Mouse (Mus musculus): ENCODE measurements around the gene 4933425L06Rik.

4933425L06Rik gene

DNA sequence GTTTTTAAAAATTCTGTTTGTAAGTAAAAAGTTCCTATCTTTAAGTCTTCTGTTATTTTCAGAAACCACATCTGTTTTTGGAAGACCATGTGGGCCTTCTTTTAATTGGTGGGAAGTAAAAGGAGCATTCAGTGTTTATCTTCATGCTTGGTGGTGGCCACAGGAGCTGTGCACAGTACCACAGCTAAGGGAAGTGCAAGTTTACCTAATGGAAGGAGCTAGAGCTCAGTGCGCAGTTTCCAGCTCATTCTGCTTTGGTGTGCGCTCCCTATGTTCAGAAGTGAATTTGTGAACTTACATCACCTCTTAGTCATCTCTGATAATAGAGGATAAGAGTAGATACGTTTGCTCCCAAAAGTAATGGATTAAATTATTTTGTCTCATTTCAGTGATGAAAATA is 40.2 kb downstream of the 4933425L06Rik start:
- in situ Hi-C loops (cut with MboI; ENCODE audit: low pct_unique_long_range_greater_than_20kb in 1 of 2, low sequenced_read_pairs in 2 of 2, unreplicated experiment in 1 of 2): no loop called here

DNA sequence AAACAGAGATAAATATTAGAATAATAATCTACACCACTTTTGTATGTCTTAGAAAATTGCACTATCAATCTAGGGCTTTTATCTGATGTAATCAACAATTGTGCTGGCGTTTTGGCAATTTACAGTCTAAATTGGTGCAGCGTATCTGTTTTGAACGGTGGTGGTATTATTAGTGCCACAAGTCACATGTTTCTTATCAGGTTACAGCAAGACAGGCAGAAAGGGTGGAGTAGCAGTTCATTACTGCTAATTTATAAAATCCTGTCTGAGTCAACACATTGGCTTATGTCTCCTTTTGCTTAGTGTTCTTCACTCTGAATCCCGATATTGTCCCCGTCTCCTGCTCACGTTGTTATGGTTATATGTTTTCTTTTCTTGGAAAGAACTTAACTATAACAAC is 48.2 kb downstream of the 4933425L06Rik start:
- in situ Hi-C loops (cut with MboI; ENCODE audit: low pct_unique_long_range_greater_than_20kb in 1 of 2, low sequenced_read_pairs in 2 of 2, unreplicated experiment in 1 of 2): no loop called here

DNA sequence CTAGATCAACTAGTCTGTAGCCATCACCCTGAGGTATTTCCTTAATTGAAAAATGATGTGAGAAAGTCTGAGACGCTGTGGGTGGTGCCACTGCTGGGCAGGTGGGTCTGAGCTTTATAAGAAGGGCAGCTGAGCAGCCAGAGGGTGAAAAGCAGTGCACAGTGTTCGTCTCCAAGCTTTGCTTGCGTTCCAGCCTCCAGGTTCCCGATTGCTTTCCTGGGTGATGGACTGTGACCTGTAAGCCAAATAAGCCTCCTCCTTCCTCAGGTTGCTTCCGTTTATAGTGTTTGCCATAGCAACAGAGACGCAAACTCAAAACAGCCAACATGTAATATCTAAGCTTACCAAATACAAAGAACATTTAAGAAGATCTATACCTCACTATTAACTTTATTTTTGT is 50.4 kb downstream of the 4933425L06Rik start:
- in situ Hi-C loops (cut with MboI; ENCODE audit: low pct_unique_long_range_greater_than_20kb in 1 of 2, low sequenced_read_pairs in 2 of 2, unreplicated experiment in 1 of 2): no loop called here

DNA sequence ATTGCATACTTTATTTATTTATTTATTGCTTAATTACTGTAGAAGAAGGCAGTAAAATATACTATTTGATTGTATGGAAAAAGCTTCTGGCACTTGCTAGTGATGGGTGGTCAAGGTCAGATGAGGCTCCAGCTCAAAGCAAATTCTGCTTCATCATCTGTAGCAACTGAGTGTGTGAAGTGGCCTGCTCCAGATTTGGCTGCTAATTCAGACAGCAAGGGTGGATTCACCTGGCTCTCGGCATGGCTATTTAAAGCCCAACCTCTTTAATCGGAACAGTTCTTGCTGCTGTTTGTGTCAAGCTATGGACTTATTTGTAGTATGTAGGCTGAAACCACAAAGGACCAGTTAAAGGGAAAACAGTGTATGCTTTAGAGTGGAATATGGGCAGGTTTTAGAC is 50.9 kb downstream of the 4933425L06Rik start:
- in situ Hi-C loops (cut with MboI; ENCODE audit: low pct_unique_long_range_greater_than_20kb in 1 of 2, low sequenced_read_pairs in 2 of 2, unreplicated experiment in 1 of 2): no loop called here

DNA sequence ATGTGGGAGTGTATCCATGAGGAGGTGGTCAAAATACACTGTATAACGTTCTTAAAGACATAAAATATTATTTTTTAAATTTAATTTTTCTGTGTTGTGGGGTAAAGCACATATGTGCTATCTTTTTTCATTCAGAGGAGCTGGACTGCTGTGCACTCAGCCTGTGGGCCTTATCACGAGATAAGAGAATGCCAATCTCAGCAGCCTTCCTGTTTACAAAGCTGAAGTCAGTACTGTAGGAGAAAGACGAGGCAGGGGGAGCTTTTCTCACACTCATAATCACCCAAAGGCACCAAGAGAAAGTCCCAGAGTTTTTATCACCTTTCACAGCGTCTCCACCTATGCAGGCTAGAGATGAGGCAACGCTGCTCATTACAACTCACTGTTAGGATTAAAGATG is 52.5 kb downstream of the 4933425L06Rik start:
- in situ Hi-C loops (cut with MboI; ENCODE audit: low pct_unique_long_range_greater_than_20kb in 1 of 2, low sequenced_read_pairs in 2 of 2, unreplicated experiment in 1 of 2): no loop called here

DNA sequence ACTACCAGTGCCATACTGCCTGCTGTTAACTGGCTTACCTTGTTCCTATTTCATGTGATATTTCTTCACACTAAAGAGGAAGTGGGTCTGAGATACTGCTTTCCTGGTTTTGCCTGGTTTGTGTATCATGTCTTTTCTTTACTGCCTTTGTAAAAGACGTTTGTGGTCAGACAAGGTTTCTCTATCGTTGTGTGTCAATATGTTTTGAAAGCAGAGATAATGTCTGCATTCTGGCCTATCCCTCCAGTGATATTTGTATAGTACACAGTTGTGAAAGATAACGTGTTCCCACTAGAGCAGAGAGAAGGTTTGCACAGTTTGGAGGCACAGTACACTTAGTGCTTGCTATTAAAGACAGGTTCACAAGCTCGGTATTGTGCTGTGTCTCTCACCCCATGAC is 58.0 kb downstream of the 4933425L06Rik start:
- in situ Hi-C loops (cut with MboI; ENCODE audit: low pct_unique_long_range_greater_than_20kb in 1 of 2, low sequenced_read_pairs in 2 of 2, unreplicated experiment in 1 of 2): no loop called here

DNA sequence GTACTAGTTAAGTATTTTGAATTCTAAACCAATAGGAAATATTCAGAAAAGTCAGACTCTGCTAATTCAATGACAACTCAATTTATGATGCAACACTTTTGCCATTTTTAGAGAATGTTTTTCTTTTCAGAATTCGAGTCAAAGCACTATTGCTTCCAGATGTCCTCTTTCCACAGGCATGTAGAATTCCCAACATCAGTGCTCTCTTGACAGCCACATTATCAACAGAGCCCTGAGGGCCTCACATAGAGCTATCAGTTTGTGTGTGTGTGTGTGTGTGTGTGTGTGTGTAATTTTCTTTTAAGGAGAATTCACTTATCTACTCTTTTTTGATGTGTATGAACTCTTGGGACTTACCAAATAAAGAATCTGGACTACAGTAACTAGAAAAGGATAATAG is 64.9 kb downstream of the 4933425L06Rik start:
- in situ Hi-C loops (cut with MboI; ENCODE audit: low pct_unique_long_range_greater_than_20kb in 1 of 2, low sequenced_read_pairs in 2 of 2, unreplicated experiment in 1 of 2): no loop called here

DNA sequence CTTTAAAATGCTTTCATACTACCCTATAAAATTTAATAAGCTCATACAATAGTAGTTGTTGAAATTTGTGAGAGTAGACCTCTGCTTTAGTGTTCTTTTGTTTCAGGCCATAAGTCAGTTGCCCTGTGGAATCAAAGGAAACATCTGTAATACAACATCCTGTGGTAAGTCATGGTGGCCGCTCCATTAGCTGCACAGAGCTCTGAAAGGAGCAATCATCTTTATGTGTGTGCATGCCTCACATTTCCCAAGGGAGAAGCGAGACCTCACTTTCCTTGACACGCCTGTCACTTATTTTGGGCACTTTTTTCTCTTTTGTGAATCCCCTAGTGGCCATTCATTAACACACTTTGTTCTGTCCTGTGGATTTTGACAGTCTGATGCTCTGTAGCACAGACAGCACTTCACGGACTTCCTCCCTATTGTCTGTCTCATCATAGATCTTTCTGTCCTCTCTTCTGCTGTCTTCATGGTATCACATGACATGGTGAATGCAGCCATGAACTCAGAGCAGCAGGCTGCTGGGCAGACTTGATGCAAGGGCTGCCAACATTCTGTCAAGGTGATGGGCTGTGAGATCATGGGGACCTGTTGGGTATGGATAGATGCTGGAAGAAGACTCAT is 66.0 kb downstream of the 4933425L06Rik start:
- in situ Hi-C loops (cut with MboI; ENCODE audit: low pct_unique_long_range_greater_than_20kb in 1 of 2, low sequenced_read_pairs in 2 of 2, unreplicated experiment in 1 of 2): no loop called here

DNA sequence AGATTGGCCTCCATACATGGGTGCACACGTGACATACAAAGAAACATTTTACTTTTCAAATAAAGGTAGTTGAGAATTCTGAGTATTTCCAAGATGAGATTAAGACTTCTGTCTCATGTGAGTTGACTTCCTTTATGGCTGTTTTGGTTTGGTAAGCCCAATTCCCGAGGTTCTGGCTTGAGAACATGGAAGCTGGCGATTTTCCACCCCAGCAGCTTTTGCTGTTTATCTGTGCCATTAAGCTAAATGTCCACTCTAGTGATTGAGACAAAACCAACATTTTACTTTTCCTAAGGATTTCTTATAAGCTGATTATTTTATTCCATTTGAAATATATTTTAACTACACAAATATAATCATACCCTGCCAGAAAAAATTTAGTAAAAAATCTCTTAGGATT is 68.1 kb downstream of the 4933425L06Rik start:
- in situ Hi-C loops (cut with MboI; ENCODE audit: low pct_unique_long_range_greater_than_20kb in 1 of 2, low sequenced_read_pairs in 2 of 2, unreplicated experiment in 1 of 2): no loop called here

DNA sequence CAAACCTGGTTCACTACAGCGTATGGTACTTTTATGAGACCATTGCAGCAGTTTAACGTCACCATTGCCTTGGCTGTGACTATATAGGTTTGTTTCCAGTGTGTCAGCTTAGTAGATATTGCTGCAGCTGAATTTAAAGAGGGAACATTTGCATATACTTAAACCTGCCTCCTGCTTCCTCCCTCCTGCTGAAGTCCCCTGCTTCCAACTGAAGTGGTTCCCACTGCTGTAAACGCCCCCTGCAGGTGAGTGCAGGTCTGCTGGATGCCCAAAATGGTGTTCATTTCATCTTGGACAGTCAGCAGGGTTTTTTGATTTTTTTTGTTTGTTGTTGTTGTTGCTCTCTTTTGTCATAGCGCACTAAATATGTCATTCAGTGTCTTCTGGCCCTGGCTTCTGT is 72.0 kb downstream of the 4933425L06Rik start:
- in situ Hi-C loops (cut with MboI; ENCODE audit: low pct_unique_long_range_greater_than_20kb in 1 of 2, low sequenced_read_pairs in 2 of 2, unreplicated experiment in 1 of 2): no loop called here

DNA sequence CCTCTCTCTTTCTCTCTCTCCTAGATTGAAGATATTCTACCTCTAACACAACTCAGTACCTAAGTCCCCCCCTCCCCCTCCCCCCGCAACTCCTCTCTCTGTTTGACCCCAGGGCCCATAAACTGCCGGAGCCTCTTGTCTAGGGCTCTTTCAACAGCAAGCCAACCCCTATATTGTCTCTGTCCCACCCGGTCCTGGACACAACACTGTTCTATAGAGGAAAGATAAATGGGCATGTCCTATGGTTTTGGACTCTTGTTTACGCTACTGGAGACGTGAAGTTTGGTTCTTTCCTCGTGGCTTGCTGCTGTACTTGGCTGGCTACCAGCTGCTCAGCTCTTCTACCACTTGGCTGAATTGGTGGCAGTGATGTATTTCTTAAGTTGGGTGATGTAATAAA is 83.5 kb downstream of the 4933425L06Rik start:
- in situ Hi-C loops (cut with MboI; ENCODE audit: low pct_unique_long_range_greater_than_20kb in 1 of 2, low sequenced_read_pairs in 2 of 2, unreplicated experiment in 1 of 2): no loop called here

Data from mouse embryonic stem cell (cell line).